Mouse (Mus musculus) large intestine, adult 2 months (tissue): ENCODE results near the gene Zfp706. TPM values are rescaled to one million over a fixed set of nuclear protein-coding genes. Genes with fewer than 3 reads are reported as not detected.

Experiments used
- DNase-seq: peaks from one replicate; pipeline ENCODE4 v3.0.0-alpha.2; 2012; ENCODE audit warnings: low read depth, low spot score
- WGBS: fragments of 180-500 bp; shearing (Covaris S2); methylation state at CpG from one replicate; pipeline ENCODE4 v1.1.7; 2018; 5-methylcytosine and 5-hydroxymethylcytosine counted together
- polyA plus RNA-seq: library from polyadenylated mRNA; depleted of rRNA; stranded (reverse); fragments of >200 nt; gene quantifications from 2 replicates; pipeline ENCODE4 v1.2.3, GENCODE M21; 2012; rRNA removed

The Zfp706 gene
- polyA plus RNA-seq: 56.3 and 58.2 TPM in 2 replicates

GRCm38 (mm10) chr15:37007233-37007958, at the start of gene Zfp706:
Gene Zfp706, minus strand, starts transcription at chr15:37007773.
- peak; percentile 90 for DNase-seq
- under 1% methylated on average over 61 of the region's 79 CpGs for WGBS

DNA sequence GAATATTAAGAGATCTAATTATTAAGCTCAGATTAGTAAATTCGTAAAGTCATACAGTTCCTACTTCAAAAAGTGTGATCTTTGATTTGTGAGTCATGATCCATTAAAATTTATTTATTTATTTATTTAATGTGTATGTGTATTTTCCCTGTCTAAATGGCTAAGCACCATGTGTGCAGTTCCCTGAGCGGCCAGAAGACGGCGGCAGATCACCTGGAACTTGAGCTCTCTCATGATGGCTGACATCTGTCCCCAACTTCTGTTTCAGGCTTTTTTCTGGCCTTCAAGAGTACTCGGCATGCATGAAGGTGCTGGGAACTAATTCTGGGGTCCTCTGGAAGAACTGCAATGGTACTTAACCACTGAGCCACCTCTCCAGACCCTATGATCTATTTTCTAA, 47.0 kb upstream of the Zfp706 start:
- DNase-seq: no peak
- 95% methylated on average over 5 of the region's 5 CpGs for WGBS

- DNase-seq: no peak
- WGBS: 72% methylated on average over 8 of the region's 8 CpGs
Measured at GRCm38 (mm10) chr15:37053085-37053762, 45.7 kb upstream of the Zfp706 start.

GRCm38 (mm10) chr15:37047403-37047802, 39.8 kb upstream of the Zfp706 start:
- no peak for DNase-seq
- 94% methylated on average over 4 of the region's 4 CpGs for WGBS

DNA sequence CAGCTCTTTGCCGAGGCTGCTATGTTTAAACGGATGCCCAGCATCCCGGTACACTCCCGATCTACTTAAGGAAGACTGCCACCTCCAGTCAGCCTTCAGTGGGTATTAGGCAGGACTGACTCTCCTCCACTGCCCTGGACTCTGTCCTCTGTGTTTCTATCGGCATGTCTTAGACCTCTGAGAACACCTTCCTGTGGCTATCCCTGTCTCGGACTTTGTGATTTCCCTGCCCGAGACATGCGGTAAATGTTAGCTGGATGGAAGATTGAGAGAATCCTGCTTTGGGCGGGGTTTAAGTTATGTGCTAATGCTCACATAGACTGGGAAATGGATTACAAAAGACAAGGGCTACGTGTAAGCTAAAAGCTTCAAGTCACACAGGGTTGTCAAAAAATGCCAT, 39.0 kb upstream of the Zfp706 start:
- no peak for DNase-seq
- 87% methylated on average over 10 of the region's 10 CpGs for WGBS

DNA sequence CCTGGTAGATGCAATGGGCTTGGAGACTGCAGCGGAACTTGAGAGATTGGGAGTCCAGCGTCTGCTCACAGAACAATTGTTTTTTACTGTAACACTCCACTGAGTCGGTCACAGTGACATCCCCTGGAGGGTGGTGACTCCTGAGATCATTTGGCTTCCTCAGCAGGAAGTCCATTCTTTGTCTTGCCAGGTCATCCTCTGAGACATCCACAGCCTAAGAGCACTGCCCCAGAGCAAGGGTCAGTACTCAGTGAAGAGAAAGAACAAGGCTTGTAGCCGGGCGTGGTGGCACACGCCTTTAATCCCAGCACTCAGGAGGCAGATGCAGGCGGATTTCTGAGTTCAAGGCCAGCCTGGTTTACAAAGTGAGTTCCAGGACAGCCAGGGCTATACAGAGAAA, 38.6 kb upstream of the Zfp706 start:
- WGBS: 69% methylated on average over 7 of the region's 7 CpGs
- DNase-seq: no peak

DNA sequence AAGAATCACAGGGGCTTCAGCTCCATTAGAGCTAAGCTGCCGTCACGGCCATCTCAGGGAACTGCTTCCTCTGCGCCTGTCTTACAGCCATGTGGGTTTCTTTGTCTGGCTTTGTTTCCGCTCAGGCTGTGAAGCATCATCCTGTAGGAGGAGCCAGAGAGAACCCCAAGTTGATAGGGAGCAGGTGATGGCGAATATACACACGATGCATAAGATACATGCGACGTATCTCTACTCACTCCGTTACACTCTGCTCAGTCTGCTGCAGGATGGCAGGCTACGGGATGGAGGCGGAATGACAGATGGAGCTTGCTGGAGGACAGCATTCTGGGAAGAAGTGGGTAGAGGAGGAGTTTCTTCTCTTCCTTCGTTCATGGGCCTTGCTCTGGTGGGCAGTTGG, 37.9 kb upstream of the Zfp706 start:
- no peak for DNase-seq
- 86% methylated on average over 12 of the region's 12 CpGs for WGBS

DNA sequence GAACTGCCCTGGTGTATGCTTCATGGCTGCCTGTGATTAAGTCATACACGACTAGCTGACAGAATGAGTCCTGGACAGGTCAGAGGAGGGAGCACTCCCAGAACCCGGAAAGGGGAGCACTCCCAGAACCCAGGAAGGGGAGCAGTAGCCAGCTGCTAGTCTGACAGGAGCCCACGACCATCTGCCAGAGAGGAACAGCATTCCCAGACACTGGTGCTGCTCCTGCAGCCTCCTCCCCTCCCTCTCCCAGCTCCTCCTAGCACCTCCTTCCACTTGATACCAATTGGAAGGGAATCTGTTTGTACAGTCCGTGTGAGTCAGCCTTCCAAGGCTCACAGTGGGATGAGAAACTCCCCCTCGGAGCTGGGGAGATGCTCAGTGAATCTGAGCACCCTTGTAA, 35.0 kb upstream of the Zfp706 start:
- 11% methylated on average over 5 of the region's 5 CpGs for WGBS
- no peak for DNase-seq

DNA sequence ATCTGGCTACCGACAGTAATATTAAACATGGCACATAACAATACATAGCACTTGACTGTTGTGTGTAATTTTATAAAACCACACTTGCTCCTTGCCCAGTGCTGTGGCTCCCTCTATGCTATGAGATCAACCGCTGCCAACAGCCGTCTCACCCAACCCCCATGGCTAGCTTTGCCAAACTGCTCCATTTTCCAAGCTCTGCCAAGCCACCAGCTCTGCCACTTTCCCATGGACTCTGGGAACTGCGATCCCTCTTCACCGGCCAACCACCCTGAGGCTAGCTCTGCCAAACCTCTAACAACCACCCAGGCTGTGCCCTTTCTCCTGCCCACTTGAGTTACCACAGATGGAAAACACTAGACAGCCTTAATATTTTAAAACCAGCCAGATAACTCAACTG, 33.6 kb upstream of the Zfp706 start:
- DNase-seq: no peak

GRCm38 (mm10) chr15:37038666-37039065, 31.1 kb upstream of the Zfp706 start:
- no peak for DNase-seq
- WGBS: 85% methylated on average over 1 of the region's 1 CpGs

More for the DNA sequence above, 33.6 kb upstream of the Zfp706 start:
- 86% methylated on average over 5 of the region's 5 CpGs for WGBS

- DNase-seq: no peak
- WGBS: 79% methylated on average over 3 of the region's 3 CpGs
Measured at GRCm38 (mm10) chr15:37037704-37038103, 30.1 kb upstream of the Zfp706 start.

DNA sequence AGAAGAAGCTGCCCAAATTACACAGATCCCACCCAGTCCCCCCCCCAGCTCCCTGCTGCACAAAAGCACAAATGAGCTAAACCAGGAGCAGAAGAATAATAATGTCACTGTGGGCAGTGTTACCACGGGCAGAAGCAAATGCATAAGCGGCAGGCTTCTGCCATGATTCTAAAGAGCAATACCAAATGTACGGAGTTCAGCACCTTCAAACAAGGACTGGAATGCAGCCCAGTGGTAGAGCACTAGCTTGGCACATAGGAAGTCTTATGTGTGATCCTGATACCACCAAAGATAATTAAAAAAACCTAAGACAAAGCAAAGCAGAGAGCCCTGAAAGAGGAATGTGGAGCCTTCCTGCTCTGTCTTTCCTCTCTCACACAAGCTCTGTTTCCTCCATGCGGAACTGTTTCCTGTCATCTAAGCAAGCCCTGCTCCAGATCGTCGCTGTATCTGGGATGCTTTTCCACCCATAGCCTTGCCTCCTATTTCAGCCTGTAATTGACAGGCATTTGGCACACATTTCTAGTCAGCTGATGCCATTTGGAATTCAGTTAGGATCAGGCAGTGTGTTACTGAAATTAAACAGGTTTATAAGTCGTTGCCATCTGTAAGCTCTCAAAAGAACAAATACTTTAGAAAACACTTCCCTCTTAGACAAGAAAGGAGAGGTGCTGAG, 29.0 kb upstream of the Zfp706 start:
- WGBS: 62% methylated on average over 7 of the region's 7 CpGs
- DNase-seq: no peak

DNA sequence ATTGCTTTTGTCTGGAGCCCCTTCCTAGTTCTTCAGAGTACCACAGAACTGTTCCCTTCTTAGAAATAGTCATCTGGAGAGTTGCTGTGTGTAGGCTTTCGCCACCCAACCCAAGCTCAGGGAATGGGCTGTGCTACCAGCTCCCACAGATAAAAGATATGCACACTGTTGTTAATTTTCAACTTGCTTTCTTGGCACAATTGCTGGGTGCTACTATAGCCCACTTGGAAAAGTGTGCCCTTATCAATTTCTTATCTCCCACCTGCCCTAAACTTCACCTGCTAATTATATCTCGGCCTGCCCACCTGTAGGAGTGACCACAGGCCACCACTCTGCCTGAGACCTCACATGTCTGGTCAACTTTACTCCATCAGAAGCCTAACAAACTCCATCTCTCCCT, 26.6 kb upstream of the Zfp706 start:
- WGBS: 40% methylated on average over 2 of the region's 2 CpGs
- no peak for DNase-seq

- 92% methylated on average over 2 of the region's 2 CpGs for whole genome bisulfite sequencing
- no peak for DNase-seq
Measured at GRCm38 (mm10) chr15:37033431-37033830, 25.9 kb upstream of the Zfp706 start.

DNA sequence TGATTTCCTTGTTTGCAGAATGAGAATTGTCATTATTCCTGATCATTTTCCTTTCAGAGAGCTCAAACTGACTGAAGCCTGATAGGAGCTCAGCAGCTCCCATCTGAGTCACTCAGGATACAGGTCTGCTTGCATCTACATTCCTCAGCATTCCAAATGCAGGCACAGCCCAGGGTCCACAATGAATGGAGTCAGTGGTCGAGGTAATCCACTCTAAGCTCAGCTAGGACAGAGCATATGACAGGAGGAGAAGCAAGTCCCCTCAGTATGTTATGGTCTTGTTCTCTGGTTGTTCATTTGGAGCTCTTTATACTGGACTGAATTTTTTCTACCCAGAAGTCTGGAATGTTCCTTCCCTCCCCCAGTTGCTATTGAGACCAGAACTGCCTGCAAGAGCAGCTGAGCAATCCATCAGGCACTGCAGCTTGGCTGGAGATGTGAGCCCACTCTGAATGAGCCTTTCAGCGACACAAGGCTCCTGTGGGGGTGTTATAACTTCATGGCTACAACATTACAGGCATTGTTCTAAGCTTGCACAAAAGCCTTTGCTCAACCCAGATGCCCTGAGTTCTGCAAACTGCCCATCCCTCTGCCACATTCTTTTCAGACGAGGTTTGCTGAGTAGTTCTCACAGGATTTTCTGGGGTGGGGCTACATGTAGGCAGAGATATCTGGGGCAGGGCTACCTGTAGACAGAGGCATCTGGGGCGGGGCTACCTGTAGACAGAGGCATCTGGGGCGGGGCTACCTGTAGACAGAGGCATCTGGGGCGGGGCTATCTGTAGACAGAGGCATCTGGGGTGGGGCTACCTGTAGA, 24.0 kb upstream of the Zfp706 start:
- 34% methylated on average over 6 of the region's 6 CpGs for WGBS

GRCm38 (mm10) chr15:37030929-37031328, 23.4 kb upstream of the Zfp706 start:
- no peak for DNase-seq
- 75% methylated on average over 3 of the region's 3 CpGs for WGBS

More for the DNA sequence above, 24.0 kb upstream of the Zfp706 start:
- DNase-seq: no peak

GRCm38 (mm10) chr15:37027956-37028355, 20.4 kb upstream of the Zfp706 start:
- DNase-seq: no peak

GRCm38 (mm10) chr15:37026458-37026857, 18.9 kb upstream of the Zfp706 start:
- WGBS: 67% methylated on average over 4 of the region's 4 CpGs

GRCm38 (mm10) chr15:37020581-37021245, 13.1 kb upstream of the Zfp706 start:
- no peak for DNase-seq

More at GRCm38 (mm10) chr15:37026458-37026857, 18.9 kb upstream of the Zfp706 start:
- no peak for DNase-seq
